ENCODE assay signal across 13 mouse cellular contexts in genomic region chr1:19211033-19211405, GRCm38 (mm10). TPM values are rescaled to one million over a fixed set of nuclear protein-coding genes. Genes with fewer than 3 reads are reported as not detected.
DNase-seq lines count a peak whose midpoint lies in the region; ATAC-seq and TF ChIP-seq lines count a peak whose summit lies in the region.
"Had no signal": no experiment of that assay in that cellular context is flagged by ENCODE, and none has a peak within 500 bp of the region (broad histone marks: within the 10 kb centered on the region; RNA-seq: fewer than 3 reads in every experiment).

No protein-coding gene starts in this region.

- peak overlapping the region; percentile 53 for H3K4me3 ChIP-seq in embryonic facial prominence, embryonic 13.5 days
- peak overlapping the region; percentile 31 for H3K4me3 ChIP-seq in hindbrain, embryonic 15.5 days
- peak overlapping the region; percentile 37 for H3K4me3 ChIP-seq in midbrain, postnatal 0 days (ENCODE audit: low read depth, low read length)
- H3K4me3 ChIP-seq: liver, embryonic 12.5 days had no signal

- no peaks in the 10 kb centered on the region for H3K36me3 ChIP-seq in embryonic facial prominence, embryonic 13.5 days
- no peaks in the 10 kb centered on the region for H3K36me3 ChIP-seq in hindbrain, embryonic 15.5 days
- H3K36me3 ChIP-seq in midbrain, postnatal 0 days (ENCODE audit: insufficient read depth, low read length), result no peaks in the 10 kb centered on the region
- H3K36me3 ChIP-seq: G1E; heart, embryonic 12.5 days; intestine, embryonic 15.5 days; liver, embryonic 12.5 days had no signal

- 2% methylated on average over 8 of the region's 8 CpGs for WGBS in embryonic facial prominence, embryonic 13.5 days
- WGBS in hindbrain, embryonic 15.5 days, result 6% methylated on average over 8 of the region's 8 CpGs
- WGBS in midbrain, postnatal 0 days, result 2% methylated on average over 8 of the region's 8 CpGs

- H3K4me1 ChIP-seq in embryonic facial prominence, embryonic 13.5 days, result no peaks in the 10 kb centered on the region
- peaks cover 8% of the 10 kb centered on the region; the same call in 1 of the 2 replicates for H3K4me1 ChIP-seq in hindbrain, embryonic 15.5 days (replicated peaks)
- H3K4me1 ChIP-seq in midbrain, postnatal 0 days (ENCODE audit: insufficient read depth, low read length), result no peaks in the 10 kb centered on the region
- H3K4me1 ChIP-seq: intestine, embryonic 15.5 days; liver, embryonic 12.5 days had no signal

- peak overlapping the region; percentile 57 for H3K4me2 ChIP-seq in embryonic facial prominence, embryonic 13.5 days
- H3K4me2 ChIP-seq in hindbrain, embryonic 15.5 days, result 0 out of 2 replicates have a peak overlapping the region, but pooled peaks have one; percentile 23
- 0 out of 2 replicates have a peak overlapping the region, but pooled peaks have one; percentile 15 for H3K4me2 ChIP-seq in midbrain, postnatal 0 days (ENCODE audit: low read depth, low read length, poor library complexity, severe bottlenecking)
- H3K4me2 ChIP-seq: liver, embryonic 12.5 days had no signal

- DNase-seq in kidney, postnatal 36 days, result peak; percentile 64 to 69
- DNase-seq in midbrain, postnatal 0 days (ENCODE audit: low spot score), result no peak
- DNase-seq in cerebellum, adult 18-20 months, result no peak
- DNase-seq in adrenal gland, adult 8-10 months, result no peak
- DNase-seq in right cerebral cortex, postnatal 25 days, result no peak
- DNase-seq: adrenal gland, postnatal 14 days; cerebellum, adult 9-10 months had no signal

- no peak for TF ChIP-seq CTCF in midbrain, postnatal 0 days (IDR thresholded peaks at IDR 0.05)

- H3K9me3 ChIP-seq in embryonic facial prominence, embryonic 13.5 days, result no peaks in the 10 kb centered on the region
- H3K9me3 ChIP-seq in hindbrain, embryonic 15.5 days, result no peaks in the 10 kb centered on the region
- no peaks in the 10 kb centered on the region for H3K9me3 ChIP-seq in midbrain, postnatal 0 days (ENCODE audit: low read length)
- H3K9me3 ChIP-seq: heart, embryonic 12.5 days; intestine, embryonic 15.5 days; liver, embryonic 12.5 days had no signal

- H3K27ac ChIP-seq in embryonic facial prominence, embryonic 13.5 days, result peak overlapping the region; percentile 94
- H3K27ac ChIP-seq in hindbrain, embryonic 15.5 days (replicated peaks), result peak overlapping the region; percentile 72
- H3K27ac ChIP-seq in midbrain, postnatal 0 days (ENCODE audit: low read depth, low read length), result peak overlapping the region; percentile 69
- H3K27ac ChIP-seq: intestine, embryonic 15.5 days; liver, embryonic 12.5 days had no signal

- ATAC-seq in embryonic facial prominence, embryonic 13.5 days (ENCODE audit: insufficient number of reproducible peaks, insufficient read depth, low FRiP score, low TSS enrichment, low read depth), result no peak
- no peak for ATAC-seq in hindbrain, embryonic 15.5 days (ENCODE audit: low FRiP score, low read depth)
- ATAC-seq in midbrain, postnatal 0 days (ENCODE audit: low FRiP score), result no peak
- ATAC-seq: liver, embryonic 12.5 days had no signal

- H3K27me3 ChIP-seq in embryonic facial prominence, embryonic 13.5 days, result peaks cover 69% of the 10 kb centered on the region
- H3K27me3 ChIP-seq in hindbrain, embryonic 15.5 days, result peaks cover 64% of the 10 kb centered on the region
- H3K27me3 ChIP-seq in midbrain, postnatal 0 days (ENCODE audit: insufficient read depth, low read length), result peaks cover 64% of the 10 kb centered on the region

- H3K9ac ChIP-seq in embryonic facial prominence, embryonic 13.5 days, result peak overlapping the region; percentile 87
- H3K9ac ChIP-seq in hindbrain, embryonic 15.5 days, result peak overlapping the region; percentile 16; the same call in 1 of the 2 replicates
- H3K9ac ChIP-seq in midbrain, postnatal 0 days (replicated peaks; ENCODE audit: low read length, poor library complexity, severe bottlenecking), result peak overlapping the region; percentile 64; the same call in 1 of the 2 replicates
- H3K9ac ChIP-seq: heart, embryonic 12.5 days; intestine, embryonic 15.5 days; liver, embryonic 12.5 days had no signal

RNA-seq across cellular contexts. Expression of gene Tfap2b, which starts 2.3 kb away (rescaled TPM):
- polyA plus RNA-seq in embryonic facial prominence, embryonic 13.5 days (2015; fragmentation: Nextera tagmentation; extraction: Ambion mirVana), result 93.6 and 106 TPM in 2 replicates
- 65.6 and 78.3 TPM in 2 replicates for polyA plus RNA-seq in hindbrain, embryonic 15.5 days (2015; fragmentation: Nextera tagmentation; extraction: Ambion mirVana)
- total RNA-seq in midbrain, postnatal 0 days (2014; rRNA removed), result 86.4 and 104 TPM in 2 replicates
- 172 and 180 TPM in 2 replicates for polyA plus RNA-seq in midbrain, postnatal 0 days (2015; fragmentation: Nextera tagmentation; extraction: Ambion mirVana)
- total RNA-seq in adrenal gland, adult 8-10 months (2022), result 10 to 100 TPM; 10.8 to 19.0 (median 14.7) TPM
- polyA plus RNA-seq: G1E; liver, embryonic 12.5 days had no signal

Comparison
In these comparisons a context has a peak if more than half of its experiments do, and no peak if none do; other contexts are left out.
1. H3K9ac ChIP-seq: peak in every context shown above with its lines; median percentile 87 in embryonic facial prominence, embryonic 13.5 days; 64 in midbrain, postnatal 0 days; 16 in hindbrain, embryonic 15.5 days.
2. DNase-seq: peak in kidney, postnatal 36 days (2 of 2); none in midbrain, postnatal 0 days (single experiment), cerebellum, adult 18-20 months (0 of 2), adrenal gland, adult 8-10 months (single experiment) and right cerebral cortex, postnatal 25 days (single experiment).
3. Peak in every context shown above with its lines, with median percentiles within 50 percentile points of each other: H3K27ac ChIP-seq, H3K4me2 ChIP-seq and H3K4me3 ChIP-seq.